Mouse (Mus musculus): Measurements from ENCODE around the gene Tmem115. TPM values are rescaled to one million over a fixed set of nuclear protein-coding genes. Genes with fewer than 3 reads are reported as not detected.

Gene Tmem115
- polyA plus RNA-seq, 1 experiment from 2014 or later = 39.3 TPM

DNA sequence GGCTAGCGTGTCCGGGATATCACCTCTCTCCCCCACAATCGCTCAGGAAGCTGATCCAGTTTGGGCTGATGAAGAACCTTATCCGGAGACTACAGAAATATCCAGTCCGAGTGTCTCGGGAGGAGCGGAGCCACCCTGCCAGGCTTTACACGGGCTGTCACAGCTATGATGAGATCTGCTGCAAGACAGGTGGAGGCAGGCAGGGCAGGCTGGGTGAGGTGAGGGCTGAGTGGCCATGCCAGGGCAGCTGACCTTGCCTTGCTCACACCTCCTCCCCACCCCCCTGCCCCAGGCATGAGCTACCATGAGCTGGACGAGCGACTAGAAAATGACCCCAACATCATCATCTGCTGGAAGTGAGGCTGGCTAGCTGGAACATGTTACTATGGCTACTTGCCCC, 11.5 kb downstream of the Tmem115 start:
- WGBS = 87% methylated on average over 10 of the region's 10 CpGs
- H3K27ac ChIP-seq (replicated peaks) = no peak overlapping the region
- H3K27me3 ChIP-seq (replicated peaks; ENCODE audit: low read depth, poor library complexity, severe bottlenecking) = peaks cover 30% of the 10 kb centered on the region
- H3K4me1 ChIP-seq = peaks cover 64% of the 10 kb centered on the region
- H3K36me3 ChIP-seq (replicated peaks) = peaks cover 24% of the 10 kb centered on the region
- no peaks in the 10 kb centered on the region for H3K9me3 ChIP-seq
- H3K4me3 ChIP-seq = no peak overlapping the region
- no peak for DNase-seq (ENCODE audit: low spot score)

DNA sequence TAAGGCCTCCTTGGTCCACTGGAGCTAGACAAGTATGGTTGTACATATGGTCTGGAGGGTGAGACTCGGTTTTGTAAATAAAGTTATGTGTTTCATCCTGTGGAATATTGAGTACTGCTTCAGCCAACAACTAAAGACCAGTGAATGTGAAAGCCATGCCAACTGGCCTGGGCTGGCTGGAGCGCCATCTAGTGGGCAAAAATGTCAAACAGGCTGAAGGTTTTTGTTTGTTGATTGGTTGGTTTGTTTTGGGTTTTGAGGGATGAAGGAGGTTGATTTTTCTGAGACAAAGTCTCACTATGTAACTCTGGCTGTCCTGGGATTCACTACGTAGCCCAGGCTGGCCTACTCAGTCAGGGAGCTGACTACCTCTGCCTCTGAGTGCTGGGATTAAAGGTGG, 11.9 kb downstream of the Tmem115 start:
- no peak overlapping the region for H3K4me3 ChIP-seq
- H3K27me3 ChIP-seq (replicated peaks; ENCODE audit: low read depth, poor library complexity, severe bottlenecking) = peaks cover 34% of the 10 kb centered on the region
- WGBS = 4% methylated on average over 3 of the region's 3 CpGs
- peak; percentile 82 for DNase-seq (ENCODE audit: low spot score)
- H3K27ac ChIP-seq (replicated peaks) = no peak overlapping the region
- H3K9me3 ChIP-seq = no peaks in the 10 kb centered on the region
- H3K36me3 ChIP-seq (replicated peaks) = peaks cover 23% of the 10 kb centered on the region
- peaks cover 64% of the 10 kb centered on the region for H3K4me1 ChIP-seq

DNA sequence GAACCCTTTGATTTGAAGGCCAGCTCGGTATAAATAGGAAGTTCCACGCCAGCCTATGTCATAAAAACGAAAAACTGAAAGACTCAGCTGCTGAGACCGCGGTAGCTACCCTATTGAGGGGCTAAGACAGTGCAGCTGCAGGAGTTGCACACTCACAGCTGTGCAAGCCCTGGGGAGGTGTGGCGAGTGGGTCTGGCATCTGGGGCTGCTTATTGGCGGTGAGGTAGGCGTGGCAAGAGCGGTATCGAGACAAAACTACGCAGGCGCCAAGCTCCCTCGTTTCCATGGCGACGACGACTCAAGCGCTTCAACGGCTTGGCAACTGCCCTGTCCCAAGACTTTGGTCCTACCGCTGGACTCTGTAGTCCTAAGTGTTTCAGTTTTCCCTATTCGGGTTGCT, 13.3 kb downstream of the Tmem115 start, which contains the start of gene Zmynd10:
Gene Zmynd10 (plus strand): TSS at position 273 of the 400 bp plus-strand sequence.
- 5% methylated on average over 20 of the region's 20 CpGs for WGBS
- H3K4me3 ChIP-seq = peak within 1 kb of the TSS; percentile 44

DNA sequence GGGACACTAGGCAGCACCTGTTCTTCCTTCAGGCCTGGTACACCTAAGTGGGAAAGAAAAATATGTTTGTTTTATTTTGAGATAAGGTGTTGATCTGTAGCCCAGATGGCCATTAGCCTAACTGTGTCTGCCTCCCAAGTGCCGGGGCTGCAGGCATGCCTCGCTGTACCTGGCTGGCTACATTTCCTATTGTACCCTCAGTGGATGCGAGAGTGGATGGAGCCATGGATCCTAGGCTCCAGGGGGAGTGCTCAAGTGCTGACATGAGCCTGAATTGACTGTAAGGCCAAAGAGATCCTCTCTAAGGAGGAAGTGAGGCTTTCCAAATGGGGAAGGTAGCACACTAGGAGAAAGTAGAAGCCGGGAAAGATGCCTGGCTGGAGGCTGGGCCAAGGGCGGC, 14.2 kb downstream of the Tmem115 start:
- no peak overlapping the region for H3K4me3 ChIP-seq
- 76% methylated on average over 5 of the region's 5 CpGs for WGBS
- H3K27ac ChIP-seq (replicated peaks) = no peak overlapping the region
- no peak for DNase-seq (ENCODE audit: low spot score)
- peaks cover 67% of the 10 kb centered on the region for H3K4me1 ChIP-seq
- H3K36me3 ChIP-seq (replicated peaks) = peaks cover 23% of the 10 kb centered on the region
- H3K9me3 ChIP-seq = no peaks in the 10 kb centered on the region
- peaks cover 57% of the 10 kb centered on the region for H3K27me3 ChIP-seq (replicated peaks; ENCODE audit: low read depth, poor library complexity, severe bottlenecking)

More for the DNA sequence above, 13.3 kb downstream of the Tmem115 start, which contains the start of gene Zmynd10:
- DNase-seq (ENCODE audit: low spot score) = peak; percentile 94
- Histone ChIP-seq H3K36me3 (replicated peaks) (peaks cover 23% of the 10 kb centered on the region), H3K9me3 (no peaks in the 10 kb centered on the region), H3K27me3 (replicated peaks; ENCODE audit: low read depth, poor library complexity, severe bottlenecking) (peaks cover 48% of the 10 kb centered on the region), H3K27ac (replicated peaks) (0 out of 2 replicates have a peak within 1 kb of the TSS, but pooled peaks have one; percentile 20), H3K4me1 (peaks cover 67% of the 10 kb centered on the region)

DNA sequence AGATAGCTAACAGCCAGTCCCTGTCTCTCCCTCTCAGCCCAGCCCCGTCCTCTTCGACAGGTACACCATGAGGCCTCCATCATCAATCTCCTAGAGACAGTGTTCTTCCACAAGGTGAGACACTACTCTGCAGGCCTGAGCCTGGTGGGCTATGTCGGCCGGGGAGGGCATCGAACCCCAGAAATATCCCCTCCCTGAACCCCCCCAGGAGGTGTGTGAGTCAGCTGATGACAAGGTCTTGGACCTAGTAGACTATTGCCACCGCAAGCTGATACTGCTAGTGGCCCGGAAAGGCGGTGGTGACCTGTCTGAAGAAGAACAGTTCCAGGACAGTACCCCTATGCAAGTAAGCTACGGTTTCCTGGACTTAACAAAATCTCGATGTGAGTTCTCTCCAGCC, 15.1 kb downstream of the Tmem115 start:
- H3K27ac ChIP-seq (replicated peaks) = no peak overlapping the region
- H3K36me3 ChIP-seq (replicated peaks) = peaks cover 16% of the 10 kb centered on the region
- H3K27me3 ChIP-seq (replicated peaks; ENCODE audit: low read depth, poor library complexity, severe bottlenecking) = peaks cover 62% of the 10 kb centered on the region
- peaks cover 70% of the 10 kb centered on the region for H3K4me1 ChIP-seq
- DNase-seq (ENCODE audit: low spot score) = no peak
- H3K4me3 ChIP-seq = no peak overlapping the region
- no peaks in the 10 kb centered on the region for H3K9me3 ChIP-seq
- 88% methylated on average over 10 of the region's 10 CpGs for WGBS

DNA sequence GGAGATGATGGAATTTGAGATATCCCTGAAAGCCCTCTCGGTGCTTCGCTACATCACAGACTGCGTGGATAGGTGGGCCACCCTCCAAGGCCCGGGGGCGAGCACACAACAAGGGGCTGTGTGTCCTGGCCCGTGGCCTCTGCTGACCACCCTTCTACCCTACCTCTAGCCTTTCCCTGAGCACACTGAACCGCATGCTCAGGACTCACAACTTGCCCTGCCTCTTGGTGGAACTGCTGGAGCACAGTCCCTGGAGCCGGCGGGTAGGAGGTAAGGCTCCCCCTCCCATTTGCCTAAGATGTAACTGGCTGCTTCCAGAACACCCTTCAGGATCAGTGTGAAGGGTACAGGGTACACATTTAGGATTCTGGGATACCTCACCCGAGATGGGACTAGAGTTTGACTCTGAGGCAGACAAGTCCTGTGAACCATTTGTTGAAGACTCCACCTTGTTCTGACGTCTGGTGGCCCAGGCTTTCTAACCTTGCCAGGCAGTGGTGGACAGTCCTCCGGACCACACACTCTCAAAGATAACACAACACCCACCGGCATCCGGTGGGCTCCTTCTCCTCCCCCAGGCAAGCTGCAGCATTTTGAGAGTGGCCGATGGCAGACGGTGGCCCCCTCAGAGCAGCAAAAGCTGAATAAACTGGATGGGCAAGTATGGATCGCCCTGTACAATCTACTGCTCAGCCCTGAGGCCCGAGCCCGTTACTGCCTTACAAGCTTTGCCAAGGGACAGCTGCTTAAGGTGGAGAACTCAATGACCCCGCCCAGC, 15.7 kb downstream of the Tmem115 start:
- Histone ChIP-seq H3K36me3 (replicated peaks) (peaks cover 9% of the 10 kb centered on the region), H3K27me3 (replicated peaks; ENCODE audit: low read depth, poor library complexity, severe bottlenecking) (peaks cover 62% of the 10 kb centered on the region), H3K4me1 (peaks cover 75% of the 10 kb centered on the region), H3K9me3 (no peaks in the 10 kb centered on the region), H3K4me3 (0 out of 2 replicates have a peak overlapping the region, but pooled peaks have one; percentile 85), H3K27ac (replicated peaks) (peak overlapping the region; percentile 10; the same call in 1 of the 2 replicates)
- WGBS = 82% methylated on average over 20 of the region's 20 CpGs
- DNase-seq (ENCODE audit: low spot score) = no peak

DNA sequence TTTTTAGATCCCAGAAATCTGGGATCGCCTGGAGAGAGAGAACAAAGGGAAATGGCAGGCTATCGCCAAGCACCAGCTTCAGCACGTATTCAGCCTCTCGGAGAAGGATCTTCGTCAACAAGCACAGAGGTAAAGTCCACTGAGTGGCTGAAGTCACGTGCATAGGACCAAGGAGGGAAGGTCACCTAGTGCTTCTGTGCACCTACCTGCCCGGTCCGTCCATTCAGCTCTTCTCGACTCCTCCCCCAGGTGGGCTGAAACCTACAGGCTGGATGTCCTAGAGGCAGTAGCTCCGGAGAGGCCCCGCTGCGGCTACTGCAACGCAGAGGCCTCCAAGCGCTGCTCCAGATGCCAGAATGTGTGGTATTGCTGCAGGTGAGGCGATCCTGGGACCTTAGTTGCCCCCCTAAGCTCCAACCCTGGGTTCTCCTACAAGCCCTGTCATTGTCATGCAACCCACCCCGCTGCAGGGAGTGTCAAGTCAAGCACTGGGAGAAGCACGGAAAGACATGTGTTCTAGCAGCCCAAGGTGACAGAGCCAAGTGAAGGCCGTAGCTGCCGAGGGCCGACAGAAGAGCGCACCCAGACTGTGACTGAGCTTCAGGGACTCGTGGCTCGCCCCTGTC, 16.9 kb downstream of the Tmem115 start:
- no peaks in the 10 kb centered on the region for H3K9me3 ChIP-seq
- H3K36me3 ChIP-seq (replicated peaks) = no peaks in the 10 kb centered on the region
- H3K27me3 ChIP-seq (replicated peaks; ENCODE audit: low read depth, poor library complexity, severe bottlenecking) = peaks cover 62% of the 10 kb centered on the region
- no peak for DNase-seq (ENCODE audit: low spot score)
- H3K4me3 ChIP-seq = peak overlapping the region; percentile 85
- WGBS = 20% methylated on average over 23 of the region's 23 CpGs
- peak overlapping the region; percentile 88 for H3K27ac ChIP-seq (replicated peaks)
- peaks cover 75% of the 10 kb centered on the region for H3K4me1 ChIP-seq

DNA sequence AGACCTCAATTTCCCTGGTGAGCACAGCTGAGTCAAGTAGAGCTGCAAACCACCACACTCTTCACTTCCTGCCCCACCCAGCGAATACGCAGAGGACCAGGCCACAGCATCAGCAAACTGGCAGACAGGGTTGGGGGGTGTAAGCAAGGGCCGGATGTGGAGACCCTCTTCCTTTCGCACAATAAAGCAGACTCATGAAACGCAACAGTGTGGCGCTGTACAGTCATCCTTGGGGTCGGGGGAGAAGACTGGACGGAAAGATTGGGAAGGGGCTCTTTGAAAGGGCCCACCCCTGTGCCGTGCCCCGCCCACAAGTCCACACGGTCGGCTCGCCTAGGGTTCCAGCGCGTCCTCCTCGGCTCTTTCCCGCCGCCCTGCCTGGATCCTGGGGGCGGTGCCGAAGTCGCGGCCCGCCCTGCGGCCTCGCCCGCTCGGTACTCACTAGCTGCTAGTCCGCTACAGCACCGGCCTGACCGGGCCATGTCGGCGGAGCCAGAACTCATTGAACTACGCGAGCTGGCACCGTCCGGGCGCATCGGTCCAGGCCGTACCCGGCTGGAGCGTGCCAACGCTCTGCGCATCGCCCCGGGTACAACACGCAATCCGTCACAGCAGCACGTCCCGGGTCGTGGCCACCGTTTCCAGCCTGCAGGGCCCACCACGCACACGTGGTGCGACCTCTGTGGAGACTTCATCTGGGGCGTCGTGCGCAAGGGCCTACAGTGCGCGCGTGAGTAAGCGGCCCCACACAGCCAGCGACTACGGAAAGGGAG, 17.6 kb downstream of the Tmem115 start, which contains the start of gene Rassf1:
Gene Rassf1 (plus strand): TSS at position 439 of the 773 bp plus-strand sequence.
- Histone ChIP-seq H3K4me3 (peak within 1 kb of the TSS; percentile 85), H3K4me1 (peaks cover 75% of the 10 kb centered on the region), H3K36me3 (replicated peaks) (peaks cover 5% of the 10 kb centered on the region), H3K9me3 (no peaks in the 10 kb centered on the region), H3K27me3 (replicated peaks; ENCODE audit: low read depth, poor library complexity, severe bottlenecking) (peaks cover 62% of the 10 kb centered on the region), H3K27ac (replicated peaks) (peak within 1 kb of the TSS; percentile 88)
- WGBS = under 1% methylated on average over 63 of the region's 63 CpGs
- peak; percentile 84 for DNase-seq (ENCODE audit: low spot score)

DNA sequence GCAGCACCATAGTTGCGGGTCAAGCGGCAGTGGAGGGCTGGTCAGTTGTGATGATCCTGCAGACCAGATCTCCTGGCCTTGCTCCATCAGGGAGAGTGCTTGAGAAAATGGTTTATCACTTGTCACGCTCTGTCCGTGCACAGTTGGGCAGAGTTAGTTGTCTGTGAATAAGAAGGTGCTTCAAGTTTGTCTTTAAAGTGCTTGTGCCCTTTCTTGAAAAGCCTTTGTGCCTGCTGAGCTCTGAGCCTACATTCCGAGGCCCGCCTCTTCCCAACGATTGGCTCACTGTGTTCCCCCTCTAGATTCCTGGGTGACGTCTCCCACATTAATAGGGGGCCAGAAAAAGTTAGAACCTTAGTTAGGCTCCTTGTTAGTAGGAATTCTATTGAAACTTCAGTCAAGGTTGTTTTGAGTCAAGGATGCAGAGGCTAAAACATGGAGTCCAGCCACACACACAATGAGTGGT, 18.2 kb downstream of the Tmem115 start:
- peak overlapping the region; percentile 88 for H3K27ac ChIP-seq (replicated peaks)
- 4% methylated on average over 8 of the region's 8 CpGs for WGBS
- H3K36me3 ChIP-seq (replicated peaks) = peaks cover 11% of the 10 kb centered on the region
- DNase-seq (ENCODE audit: low spot score) = no peak
- H3K4me3 ChIP-seq = peak overlapping the region; percentile 85
- peaks cover 74% of the 10 kb centered on the region for H3K4me1 ChIP-seq
- H3K27me3 ChIP-seq (replicated peaks; ENCODE audit: low read depth, poor library complexity, severe bottlenecking) = peaks cover 62% of the 10 kb centered on the region
- no peaks in the 10 kb centered on the region for H3K9me3 ChIP-seq

DNA sequence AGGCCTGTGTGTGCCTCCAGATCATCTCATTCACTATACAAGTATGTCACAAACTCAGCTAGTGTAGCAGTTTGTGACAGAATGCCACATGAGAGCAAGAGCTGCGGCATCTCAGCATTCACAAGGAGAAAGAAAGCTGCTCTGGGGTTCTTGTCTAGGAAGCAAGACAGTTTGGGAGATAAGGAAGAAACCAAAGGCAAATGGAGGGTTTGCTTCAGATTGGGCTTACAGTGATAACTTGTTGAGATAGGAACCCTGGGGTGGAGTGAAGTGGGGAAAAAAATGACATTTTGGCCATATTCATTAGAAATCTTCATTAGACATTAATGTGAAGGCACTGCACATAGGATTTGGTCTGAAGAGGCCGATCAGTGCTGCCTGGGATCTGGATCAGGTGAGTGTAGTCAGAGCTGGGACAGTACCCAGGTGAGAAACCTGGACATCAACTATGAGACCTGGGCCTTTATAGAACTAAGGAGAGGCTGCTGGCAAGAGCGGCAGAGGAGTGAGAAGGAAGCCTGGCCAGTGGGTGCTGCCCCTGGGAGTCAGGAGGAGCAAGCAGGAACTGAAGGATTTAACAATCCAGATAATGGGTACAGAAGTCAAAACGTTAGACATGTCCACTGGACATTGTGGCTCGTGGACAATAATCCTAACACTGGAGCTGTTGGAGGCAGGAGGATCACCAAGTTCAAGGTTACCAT, 19.1 kb downstream of the Tmem115 start:
- Histone ChIP-seq H3K27me3 (replicated peaks; ENCODE audit: low read depth, poor library complexity, severe bottlenecking) (peaks cover 56% of the 10 kb centered on the region), H3K4me3 (peak overlapping the region; percentile 85), H3K36me3 (replicated peaks) (peaks cover 20% of the 10 kb centered on the region), H3K4me1 (peaks cover 65% of the 10 kb centered on the region), H3K9me3 (no peaks in the 10 kb centered on the region), H3K27ac (replicated peaks) (peak overlapping the region; percentile 88; the same call in 1 of the 2 replicates)
- DNase-seq (ENCODE audit: low spot score) = no peak
- WGBS = 79% methylated on average over 5 of the region's 5 CpGs

DNA sequence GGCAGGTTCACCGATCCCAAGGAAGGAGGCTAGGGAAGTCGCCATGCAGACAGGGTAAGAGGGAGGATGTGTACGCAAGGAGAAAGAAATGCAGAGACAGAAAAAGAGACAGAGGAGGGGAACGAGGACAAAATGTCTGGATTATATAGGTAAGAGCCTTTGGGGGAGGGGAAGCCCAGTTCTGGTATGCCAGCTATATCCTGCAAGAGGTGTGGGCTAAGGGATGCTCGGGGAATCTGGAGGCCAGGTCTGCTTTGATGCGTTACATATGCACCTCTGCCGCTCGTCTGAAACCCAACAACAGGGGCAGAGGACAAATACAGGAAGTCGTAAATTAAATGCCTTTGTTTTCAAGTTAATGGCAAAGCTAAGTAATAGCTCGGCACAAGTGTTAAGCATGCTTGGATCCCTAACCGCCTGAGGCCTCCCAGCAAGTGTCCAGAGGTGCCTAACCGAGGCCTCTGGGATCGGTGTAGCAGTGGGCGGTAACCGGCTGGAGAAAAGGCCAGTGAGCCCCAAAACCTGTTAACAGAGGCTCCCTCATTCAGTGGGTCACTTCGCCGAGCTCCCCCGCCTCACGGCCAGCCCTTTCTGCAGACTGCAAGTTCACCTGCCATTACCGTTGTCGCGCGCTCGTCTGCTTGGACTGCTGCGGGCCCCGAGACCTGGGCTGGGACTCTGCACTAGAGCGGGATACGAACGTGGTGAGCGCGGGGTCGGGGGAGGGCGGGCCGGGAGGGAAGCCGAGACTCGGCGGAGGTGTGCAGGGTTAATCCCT, 20.0 kb downstream of the Tmem115 start:
- H3K9me3 ChIP-seq = no peaks in the 10 kb centered on the region
- DNase-seq (ENCODE audit: low spot score) = no peak
- H3K27me3 ChIP-seq (replicated peaks; ENCODE audit: low read depth, poor library complexity, severe bottlenecking) = peaks cover 47% of the 10 kb centered on the region
- H3K4me1 ChIP-seq = peaks cover 65% of the 10 kb centered on the region
- peak overlapping the region; percentile 85 for H3K4me3 ChIP-seq
- H3K27ac ChIP-seq (replicated peaks) = peak overlapping the region; percentile 94
- WGBS = 7% methylated on average over 37 of the region's 37 CpGs
- peaks cover 29% of the 10 kb centered on the region for H3K36me3 ChIP-seq (replicated peaks)

Measured in embryonic facial prominence, embryonic 10.5 days (tissue).